Mouse (Mus musculus) limb, embryonic 12.5 days (tissue): ENCODE data around the gene Exosc7. TPM values are rescaled to one million over a fixed set of nuclear protein-coding genes. Genes with fewer than 3 reads are reported as not detected.

Source experiments
- ATAC-seq: fragments of 200-750 bp; cut with Nextera tagmentation; 2 replicates; pipeline ENCODE4 v1.8.0; 2017; ENCODE audit warnings: low read depth, moderate TSS enrichment; ENCODE audit not compliant: insufficient number of reproducible peaks, insufficient read depth, low FRiP score, low TSS enrichment
- H3K27ac ChIP-seq: fragments of 300-500 bp; sonication (generic); 2 replicates; pipeline ENCODE4 v1.5.1; 2016; ENCODE audit warnings: mild to moderate bottlenecking, moderate library complexity
- H3K27me3 ChIP-seq: fragments of 300-500 bp; sonication (generic); 2 replicates; pipeline ENCODE4 v1.6.1; 2016; ENCODE audit warnings: mild to moderate bottlenecking, moderate library complexity
- H3K36me3 ChIP-seq: fragments of 300-500 bp; sonication (generic); 2 replicates; pipeline ENCODE4 v1.6.1; 2016; ENCODE audit warnings: mild to moderate bottlenecking, moderate library complexity
- H3K4me1 ChIP-seq: fragments of 300-500 bp; sonication (generic); replicated peaks from 2 replicates; pipeline ENCODE4 v1.6.1; 2016
- H3K4me2 ChIP-seq: fragments of 300-500 bp; sonication (generic); 2 replicates; pipeline ENCODE4 v1.6.1; 2016; ENCODE audit warnings: mild to moderate bottlenecking, moderate library complexity
- H3K4me3 ChIP-seq: fragments of 300-500 bp; sonication (generic); replicated peaks from 2 replicates; pipeline ENCODE4 v1.5.1; 2016; ENCODE audit warnings: mild to moderate bottlenecking
- H3K9ac ChIP-seq: fragments of 300-500 bp; sonication (generic); replicated peaks from 2 replicates; pipeline ENCODE4 v1.6.1; 2016; ENCODE audit warnings: mild to moderate bottlenecking, moderate library complexity
- H3K9me3 ChIP-seq: fragments of 300-500 bp; sonication (generic); 2 replicates; pipeline ENCODE4 v1.6.1; 2016; ENCODE audit warnings: mild to moderate bottlenecking, moderate library complexity
- WGBS: fragments of 180-500 bp; shearing (Covaris S2); methylation state at CpG from one replicate; pipeline ENCODE4 v1.1.7; 2016; 5-methylcytosine and 5-hydroxymethylcytosine counted together
- polyA plus RNA-seq: library from polyadenylated mRNA; unstranded; fragments of >200 nt; fragmentation: Nextera tagmentation; extraction: Ambion mirVana; gene quantifications from 2 replicates; pipeline ENCODE4 v1.2.1, GENCODE M21; 2016

Gene Exosc7
- polyA plus RNA-seq, 1 experiment from 2014 or later = 85.7 TPM

GRCm38 (mm10) chr9:123138891-123139474 is 26.0 kb downstream of the Exosc7 start:
- no peak for ATAC-seq
- peaks cover 85% of the 10 kb centered on the region for H3K36me3 ChIP-seq

GRCm38 (mm10) chr9:123139887-123140614 is 27.0 kb downstream of the Exosc7 start:
- H3K27me3 ChIP-seq = no peaks in the 10 kb centered on the region
- H3K9me3 ChIP-seq = peaks cover 18% of the 10 kb centered on the region
- H3K4me3 ChIP-seq = no peak overlapping the region
- H3K4me2 ChIP-seq = no peak overlapping the region
- no peak overlapping the region for H3K9ac ChIP-seq
- no peak overlapping the region for H3K27ac ChIP-seq
- 91% methylated on average over 4 of the region's 4 CpGs for WGBS
- H3K4me1 ChIP-seq = peaks cover 4% of the 10 kb centered on the region; the same call in 1 of the 2 replicates
- H3K36me3 ChIP-seq = peaks cover 77% of the 10 kb centered on the region
- no peak for ATAC-seq

More at GRCm38 (mm10) chr9:123138891-123139474, 26.0 kb downstream of the Exosc7 start:
- Histone ChIP-seq H3K4me2 (no peak overlapping the region), H3K4me1 (peaks cover 4% of the 10 kb centered on the region; the same call in 1 of the 2 replicates), H3K9ac (no peak overlapping the region), H3K27me3 (no peaks in the 10 kb centered on the region), H3K9me3 (peaks cover 11% of the 10 kb centered on the region), H3K27ac (no peak overlapping the region), H3K4me3 (no peak overlapping the region)
- WGBS = 70% methylated on average over 5 of the region's 5 CpGs

- ATAC-seq = no peak
- H3K9me3 ChIP-seq = peaks cover 18% of the 10 kb centered on the region
- H3K27ac ChIP-seq = no peak overlapping the region
- peaks cover 3% of the 10 kb centered on the region; the same call in 1 of the 2 replicates for H3K36me3 ChIP-seq
- H3K9ac ChIP-seq = no peak overlapping the region
- H3K27me3 ChIP-seq = no peaks in the 10 kb centered on the region
- H3K4me1 ChIP-seq = no peaks in the 10 kb centered on the region
- H3K4me2 ChIP-seq = no peak overlapping the region
- no peak overlapping the region for H3K4me3 ChIP-seq
- 81% methylated on average over 5 of the region's 5 CpGs for WGBS
Measured at GRCm38 (mm10) chr9:123148430-123148829, 35.4 kb downstream of the Exosc7 start.

DNA sequence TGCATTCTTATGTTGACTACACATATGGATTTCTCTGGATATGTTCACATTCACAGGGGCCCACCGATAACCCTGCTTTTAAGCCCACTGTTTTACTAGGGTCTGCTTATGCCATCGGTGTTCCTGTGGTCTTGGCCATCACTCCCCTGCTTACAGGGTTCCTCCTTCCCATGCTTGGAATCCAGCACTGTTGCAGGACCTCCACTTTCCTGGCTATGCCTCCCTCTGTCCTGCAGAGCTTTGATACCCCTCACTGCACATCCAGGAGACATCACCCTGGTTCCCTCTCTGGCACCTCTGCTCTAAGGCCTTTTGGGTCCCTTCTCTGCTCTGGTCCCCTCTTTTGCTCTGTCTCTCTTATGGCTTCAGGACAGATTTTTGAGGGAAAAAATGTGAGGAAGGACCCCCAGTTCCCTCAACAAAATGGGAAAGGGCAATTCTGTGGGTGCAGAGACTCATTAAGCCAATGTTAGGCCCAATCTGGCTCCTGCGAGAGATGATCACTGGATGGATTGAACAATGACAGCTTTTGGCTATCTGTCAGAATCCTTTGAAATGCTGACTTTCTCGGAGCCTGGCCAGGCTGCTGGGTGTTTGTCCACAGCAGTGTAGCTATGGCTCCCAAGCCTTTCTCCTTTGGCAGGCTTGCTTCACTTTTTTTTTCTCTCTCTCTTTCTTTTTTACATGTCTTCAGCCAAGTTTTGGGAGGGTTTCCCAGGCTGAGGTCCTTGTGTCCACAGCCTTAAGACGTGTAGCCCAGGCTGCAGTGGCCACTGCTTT is 37.4 kb downstream of the Exosc7 start, which contains the start of gene Clec3b:
TSS of gene Clec3b (plus strand) at position 706 of the 780 bp plus-strand sequence.
- 88% methylated on average over 5 of the region's 5 CpGs for WGBS
- H3K4me3 ChIP-seq = no peak within 1 kb of the TSS
- no peak for ATAC-seq
- no peaks in the 10 kb centered on the region for H3K4me1 ChIP-seq
- H3K27me3 ChIP-seq = no peaks in the 10 kb centered on the region
- H3K9me3 ChIP-seq = peaks cover 3% of the 10 kb centered on the region; the same call in 1 of the 2 replicates
- H3K27ac ChIP-seq = no peak within 1 kb of the TSS
- H3K36me3 ChIP-seq = no peaks in the 10 kb centered on the region; the same call in 1 of the 2 replicates
- no peak within 1 kb of the TSS for H3K9ac ChIP-seq
- no peak within 1 kb of the TSS for H3K4me2 ChIP-seq

GRCm38 (mm10) chr9:123151561-123151960 is 38.5 kb downstream of the Exosc7 start:
- Histone ChIP-seq H3K4me1 (no peaks in the 10 kb centered on the region), H3K4me2 (no peak overlapping the region), H3K4me3 (no peak overlapping the region), H3K27ac (no peak overlapping the region), H3K27me3 (peaks cover 4% of the 10 kb centered on the region), H3K9ac (no peak overlapping the region), H3K9me3 (no peaks in the 10 kb centered on the region), H3K36me3 (no peaks in the 10 kb centered on the region)
- WGBS = 44% methylated on average over 1 of the region's 1 CpGs
- no peak for ATAC-seq

DNA sequence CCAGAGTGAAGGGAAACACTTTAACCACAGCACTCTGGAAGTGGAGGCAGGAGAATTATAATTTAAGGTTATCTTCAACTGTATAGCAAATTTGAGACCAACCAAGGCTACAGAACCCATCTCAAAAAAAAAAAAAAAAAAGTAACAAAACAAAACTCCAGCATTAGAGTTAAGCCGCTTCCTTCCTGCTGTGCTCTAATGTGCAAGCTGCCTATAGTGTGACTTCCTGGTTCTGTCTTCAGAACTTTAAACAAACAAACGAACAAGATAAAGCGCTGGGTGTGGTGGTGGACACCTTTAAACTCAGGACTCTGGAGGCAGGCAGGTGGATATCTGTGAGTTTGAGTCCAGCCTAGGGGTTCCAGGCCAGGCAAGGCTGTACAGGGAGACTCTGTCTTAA is 39.0 kb downstream of the Exosc7 start:
- Histone ChIP-seq H3K9ac (no peak overlapping the region), H3K4me3 (no peak overlapping the region), H3K27ac (no peak overlapping the region), H3K4me1 (no peaks in the 10 kb centered on the region), H3K36me3 (no peaks in the 10 kb centered on the region), H3K27me3 (peaks cover 5% of the 10 kb centered on the region), H3K9me3 (no peaks in the 10 kb centered on the region), H3K4me2 (no peak overlapping the region)
- no peak for ATAC-seq
- WGBS = 68% methylated on average over 3 of the region's 3 CpGs

DNA sequence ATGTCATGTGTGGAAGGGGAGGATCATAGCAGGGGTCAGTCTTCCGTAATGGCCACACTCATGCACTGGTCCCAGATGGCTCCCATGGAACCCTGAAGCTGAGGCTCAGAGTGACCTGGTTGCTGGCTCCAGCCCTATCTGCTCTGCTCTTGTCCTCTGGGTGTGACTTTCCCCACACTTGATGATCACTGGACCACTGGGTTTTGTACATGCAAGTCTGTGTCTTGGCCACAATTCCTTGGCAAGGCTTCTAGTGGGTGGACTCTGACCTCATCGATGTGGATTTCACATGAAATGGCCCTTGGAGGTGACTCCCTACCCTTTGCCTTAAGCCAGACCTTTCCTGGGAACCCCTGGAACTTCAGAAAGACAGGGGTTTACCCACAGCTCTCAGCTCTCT is 40.1 kb downstream of the Exosc7 start:
- Histone ChIP-seq H3K4me3 (no peak overlapping the region), H3K4me1 (no peaks in the 10 kb centered on the region), H3K9me3 (no peaks in the 10 kb centered on the region), H3K9ac (no peak overlapping the region), H3K4me2 (no peak overlapping the region), H3K36me3 (no peaks in the 10 kb centered on the region), H3K27me3 (peaks cover 5% of the 10 kb centered on the region), H3K27ac (no peak overlapping the region)
- 70% methylated on average over 2 of the region's 2 CpGs for WGBS
- no peak for ATAC-seq

GRCm38 (mm10) chr9:123156910-123157361 is 43.9 kb downstream of the Exosc7 start:
- H3K9me3 ChIP-seq = no peaks in the 10 kb centered on the region
- peak overlapping the region; percentile 52 for H3K4me2 ChIP-seq
- H3K9ac ChIP-seq = no peak overlapping the region
- 32% methylated on average over 30 of the region's 30 CpGs for WGBS
- H3K27ac ChIP-seq = no peak overlapping the region
- H3K36me3 ChIP-seq = no peaks in the 10 kb centered on the region
- H3K4me1 ChIP-seq = no peaks in the 10 kb centered on the region
- peaks cover 5% of the 10 kb centered on the region for H3K27me3 ChIP-seq
- peak overlapping the region; percentile 28 for H3K4me3 ChIP-seq
- ATAC-seq = 0 out of 2 replicates have a peak, but pooled peaks have one; percentile 53

DNA sequence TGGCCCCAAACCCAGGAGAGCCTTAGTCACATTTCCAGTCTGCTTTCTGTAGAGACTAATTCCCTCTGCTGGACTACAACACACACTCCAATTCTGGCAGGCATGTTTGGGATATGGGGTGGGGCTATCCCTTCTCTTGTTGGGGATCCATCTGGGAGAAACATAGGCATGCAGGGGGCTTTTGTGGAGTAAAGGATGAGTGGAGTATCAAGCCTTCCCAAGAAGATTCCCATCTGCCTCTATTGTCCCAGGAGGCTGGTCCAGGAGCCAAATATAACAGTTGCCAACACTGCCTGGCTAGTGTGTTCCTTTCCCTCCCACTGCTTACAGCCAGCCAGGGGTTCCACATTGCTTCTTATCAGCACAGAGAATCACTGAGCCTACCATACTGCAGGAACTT is 44.7 kb downstream of the Exosc7 start:
- no peak overlapping the region for H3K4me3 ChIP-seq
- peaks cover 5% of the 10 kb centered on the region for H3K27me3 ChIP-seq
- H3K9me3 ChIP-seq = no peaks in the 10 kb centered on the region
- H3K36me3 ChIP-seq = no peaks in the 10 kb centered on the region
- no peak overlapping the region for H3K9ac ChIP-seq
- no peak for ATAC-seq
- H3K4me2 ChIP-seq = no peak overlapping the region
- no peak overlapping the region for H3K27ac ChIP-seq
- no peaks in the 10 kb centered on the region for H3K4me1 ChIP-seq

- no peaks in the 10 kb centered on the region for H3K4me1 ChIP-seq
- no peak for ATAC-seq
- H3K4me3 ChIP-seq = no peak overlapping the region
- H3K36me3 ChIP-seq = no peaks in the 10 kb centered on the region
- peaks cover 5% of the 10 kb centered on the region for H3K27me3 ChIP-seq
- no peak overlapping the region for H3K9ac ChIP-seq
- H3K9me3 ChIP-seq = no peaks in the 10 kb centered on the region
- no peak overlapping the region for H3K27ac ChIP-seq
- WGBS = 63% methylated on average over 8 of the region's 8 CpGs
- H3K4me2 ChIP-seq = no peak overlapping the region
Measured at GRCm38 (mm10) chr9:123158125-123158836, 45.3 kb downstream of the Exosc7 start.
